Mouse (Mus musculus) liver, embryonic 13.5 days (tissue): ENCODE measurements around the gene Tbxas1. TPM values are rescaled to one million over a fixed set of nuclear protein-coding genes. Genes with fewer than 3 reads are reported as not detected.
A peak's percentile ranks its signal among the peaks of the same experiment; 100 is the strongest.

Source experiments
- ATAC-seq: fragments of 200-750 bp; cut with Nextera tagmentation; 2 replicates; pipeline ENCODE4 v1.8.0; 2017; ENCODE audit warnings: low read depth, mild to moderate bottlenecking, moderate number of reproducible peaks, moderate library complexity
- DNase-seq: peaks from one replicate; pipeline ENCODE4 v3.0.0; 2022
- H3K27ac ChIP-seq: fragments of 300-500 bp; sonication (generic); 2 replicates; pipeline ENCODE4 v1.5.1; 2015; ENCODE audit warnings: moderate library complexity, mild to moderate bottlenecking, inconsistent platforms
- H3K27me3 ChIP-seq: fragments of 300-500 bp; sonication (generic); 2 replicates; pipeline ENCODE4 v1.6.1; 2015; ENCODE audit warnings: mild to moderate bottlenecking, inconsistent platforms
- H3K36me3 ChIP-seq: fragments of 300-500 bp; sonication (generic); 2 replicates; pipeline ENCODE4 v1.6.1; 2015; ENCODE audit warnings: mild to moderate bottlenecking, inconsistent platforms
- H3K4me1 ChIP-seq: fragments of 300-500 bp; sonication (generic); replicated peaks from 2 replicates; pipeline ENCODE4 v1.6.1; 2015; ENCODE audit warnings: inconsistent platforms
- H3K4me2 ChIP-seq: fragments of 300-500 bp; sonication (generic); 2 replicates; pipeline ENCODE4 v1.6.1; 2015; ENCODE audit warnings: inconsistent platforms, mild to moderate bottlenecking, moderate library complexity
- H3K4me3 ChIP-seq: fragments of 300-500 bp; sonication (generic); replicated peaks from 2 replicates; pipeline ENCODE4 v1.5.1; 2015; ENCODE audit warnings: mild to moderate bottlenecking, inconsistent platforms
- H3K9ac ChIP-seq: fragments of 300-500 bp; sonication (generic); 2 replicates; pipeline ENCODE4 v1.6.1; 2015; ENCODE audit warnings: mild to moderate bottlenecking, inconsistent platforms
- H3K9me3 ChIP-seq: fragments of 300-500 bp; sonication (generic); replicated peaks from 2 replicates; pipeline ENCODE4 v1.6.1; 2016; ENCODE audit warnings: inconsistent platforms
- WGBS: fragments of 180-500 bp; shearing (Covaris S2); methylation state at CpG from one replicate; pipeline ENCODE4 v1.1.7; 2015; ENCODE audit not compliant: insufficient replicate concordance; 5-methylcytosine and 5-hydroxymethylcytosine counted together
- polyA plus RNA-seq: library from polyadenylated mRNA; unstranded; fragments of >200 nt; fragmentation: Nextera tagmentation; extraction: Ambion mirVana; gene quantifications from 2 replicates; pipeline ENCODE4 v1.2.1, GENCODE M21; 2015

The Tbxas1 gene
- polyA plus RNA-seq, 1 experiment from 2014 or later, result 11.4 TPM

- Histone ChIP-seq H3K27ac (peak overlapping the region; percentile 100), H3K4me3 (peak overlapping the region; percentile 32), H3K4me2 (peak overlapping the region; percentile 63), H3K9me3 (no peaks in the 10 kb centered on the region), H3K4me1 (peaks cover 99% of the 10 kb centered on the region), H3K36me3 (no peaks in the 10 kb centered on the region), H3K27me3 (no peaks in the 10 kb centered on the region), H3K9ac (peak overlapping the region; percentile 78)
- DNase-seq, result peak; percentile 70
- 33% methylated on average over 8 of the region's 8 CpGs for WGBS
- peak; percentile 40 for ATAC-seq
Observed at GRCm38 (mm10) chr6:38921810-38922116, 46.6 kb downstream of the Tbxas1 start.

- Histone ChIP-seq H3K27ac (peak overlapping the region; percentile 100), H3K9me3 (no peaks in the 10 kb centered on the region), H3K9ac (peak overlapping the region; percentile 78), H3K27me3 (0 out of 2 replicates have a peak, but pooled peaks cover 3% of the 10 kb centered on the region), H3K4me3 (no peak overlapping the region), H3K4me1 (peaks cover 97% of the 10 kb centered on the region), H3K4me2 (peak overlapping the region; percentile 63; the same call in 1 of the 2 replicates), H3K36me3 (no peaks in the 10 kb centered on the region)
- no peak for DNase-seq
- no peak for ATAC-seq
- WGBS, result 50% methylated on average over 2 of the region's 2 CpGs
Observed at GRCm38 (mm10) chr6:38922517-38922916, 47.3 kb downstream of the Tbxas1 start.

- WGBS, result 36% methylated on average over 4 of the region's 4 CpGs
- 0 out of 2 replicates have a peak, but pooled peaks cover 9% of the 10 kb centered on the region for H3K27me3 ChIP-seq
- H3K4me1 ChIP-seq, result peaks cover 96% of the 10 kb centered on the region
- H3K36me3 ChIP-seq, result no peaks in the 10 kb centered on the region
- H3K9ac ChIP-seq, result peak overlapping the region; percentile 78
- no peak for ATAC-seq
- peak overlapping the region; percentile 65 for H3K4me2 ChIP-seq
- no peak for DNase-seq
- H3K4me3 ChIP-seq, result peak overlapping the region; percentile 9; the same call in 1 of the 2 replicates
- H3K9me3 ChIP-seq, result no peaks in the 10 kb centered on the region
- H3K27ac ChIP-seq, result peak overlapping the region; percentile 100
Observed at GRCm38 (mm10) chr6:38923450-38923849, 48.2 kb downstream of the Tbxas1 start.

GRCm38 (mm10) chr6:38923870-38924817 is 48.9 kb downstream of the Tbxas1 start:
- peak overlapping the region; percentile 78 for H3K9ac ChIP-seq

GRCm38 (mm10) chr6:38925719-38926118 is 50.5 kb downstream of the Tbxas1 start:
- Histone ChIP-seq H3K4me3 (peak overlapping the region; percentile 21; the same call in 1 of the 2 replicates), H3K27ac (peak overlapping the region; percentile 100), H3K36me3 (no peaks in the 10 kb centered on the region), H3K27me3 (0 out of 2 replicates have a peak, but pooled peaks cover 17% of the 10 kb centered on the region), H3K4me1 (peaks cover 93% of the 10 kb centered on the region), H3K9me3 (no peaks in the 10 kb centered on the region), H3K9ac (peak overlapping the region; percentile 59; the same call in 1 of the 2 replicates), H3K4me2 (peak overlapping the region; percentile 65)
- WGBS, result 50% methylated on average over 7 of the region's 7 CpGs
- no peak for ATAC-seq
- DNase-seq, result peak; percentile 59

More at GRCm38 (mm10) chr6:38923870-38924817, 48.9 kb downstream of the Tbxas1 start:
- H3K27ac ChIP-seq, result peak overlapping the region; percentile 100
- peak overlapping the region; percentile 30 for H3K4me3 ChIP-seq
- peak overlapping the region; percentile 65 for H3K4me2 ChIP-seq
- WGBS, result 21% methylated on average over 18 of the region's 18 CpGs
- peaks cover 95% of the 10 kb centered on the region for H3K4me1 ChIP-seq
- H3K9me3 ChIP-seq, result no peaks in the 10 kb centered on the region
- no peaks in the 10 kb centered on the region for H3K36me3 ChIP-seq
- peak; percentile 83 for ATAC-seq
- H3K27me3 ChIP-seq, result 0 out of 2 replicates have a peak, but pooled peaks cover 10% of the 10 kb centered on the region
- DNase-seq, result peak; percentile 90

GRCm38 (mm10) chr6:38926135-38926962 is 51.1 kb downstream of the Tbxas1 start:
- DNase-seq, result peak; percentile 65

GRCm38 (mm10) chr6:38926963-38927361 is 51.8 kb downstream of the Tbxas1 start:
- Histone ChIP-seq H3K4me2 (no peak overlapping the region), H3K27ac (peak overlapping the region; percentile 100), H3K9ac (0 out of 2 replicates have a peak overlapping the region, but pooled peaks have one; percentile 56)

More at GRCm38 (mm10) chr6:38926135-38926962, 51.1 kb downstream of the Tbxas1 start:
- Histone ChIP-seq H3K27me3 (0 out of 2 replicates have a peak, but pooled peaks cover 21% of the 10 kb centered on the region), H3K4me3 (peak overlapping the region; percentile 21; the same call in 1 of the 2 replicates), H3K9ac (peak overlapping the region; percentile 56), H3K4me1 (peaks cover 87% of the 10 kb centered on the region), H3K36me3 (0 out of 2 replicates have a peak, but pooled peaks cover 3% of the 10 kb centered on the region), H3K27ac (peak overlapping the region; percentile 100), H3K4me2 (peak overlapping the region; percentile 51), H3K9me3 (no peaks in the 10 kb centered on the region)
- ATAC-seq, result no peak
- 62% methylated on average over 28 of the region's 28 CpGs for WGBS

GRCm38 (mm10) chr6:38928489-38928888 is 53.3 kb downstream of the Tbxas1 start:
- Histone ChIP-seq H3K9me3 (no peaks in the 10 kb centered on the region), H3K9ac (no peak overlapping the region), H3K4me2 (no peak overlapping the region), H3K36me3 (0 out of 2 replicates have a peak, but pooled peaks cover 3% of the 10 kb centered on the region), H3K27ac (peak overlapping the region; percentile 49), H3K4me3 (no peak overlapping the region), H3K27me3 (0 out of 2 replicates have a peak, but pooled peaks cover 21% of the 10 kb centered on the region), H3K4me1 (peaks cover 72% of the 10 kb centered on the region)
- DNase-seq (no peak), ATAC-seq (no peak)
- 62% methylated on average over 3 of the region's 3 CpGs for WGBS

More at GRCm38 (mm10) chr6:38926963-38927361, 51.8 kb downstream of the Tbxas1 start:
- WGBS, result 69% methylated on average over 13 of the region's 13 CpGs
- no peak for DNase-seq
- no peaks in the 10 kb centered on the region for H3K9me3 ChIP-seq
- H3K27me3 ChIP-seq, result 0 out of 2 replicates have a peak, but pooled peaks cover 21% of the 10 kb centered on the region
- 0 out of 2 replicates have a peak, but pooled peaks cover 3% of the 10 kb centered on the region for H3K36me3 ChIP-seq
- H3K4me1 ChIP-seq, result peaks cover 81% of the 10 kb centered on the region
- no peak overlapping the region for H3K4me3 ChIP-seq
- ATAC-seq, result no peak

- H3K27me3 ChIP-seq, result peaks cover 6% of the 10 kb centered on the region
- no peak for ATAC-seq
- H3K36me3 ChIP-seq, result 0 out of 2 replicates have a peak, but pooled peaks cover 2% of the 10 kb centered on the region
- H3K4me3 ChIP-seq, result no peak overlapping the region
- no peak overlapping the region for H3K9ac ChIP-seq
- no peak for DNase-seq
- no peak overlapping the region for H3K27ac ChIP-seq
- H3K4me1 ChIP-seq, result peaks cover 37% of the 10 kb centered on the region
- whole genome bisulfite sequencing, result 63% methylated on average over 2 of the region's 2 CpGs
- H3K9me3 ChIP-seq, result no peaks in the 10 kb centered on the region
- H3K4me2 ChIP-seq, result no peak overlapping the region
Observed at GRCm38 (mm10) chr6:38936009-38936408, 60.8 kb downstream of the Tbxas1 start.

- no peak overlapping the region for H3K4me3 ChIP-seq
- peak overlapping the region; percentile 58 for H3K27ac ChIP-seq
- H3K4me2 ChIP-seq, result no peak overlapping the region
- no peak for DNase-seq
- ATAC-seq, result no peak
- H3K9me3 ChIP-seq, result no peaks in the 10 kb centered on the region
- H3K4me1 ChIP-seq, result peaks cover 33% of the 10 kb centered on the region
- peaks cover 3% of the 10 kb centered on the region for H3K27me3 ChIP-seq
- no peaks in the 10 kb centered on the region for H3K36me3 ChIP-seq
- WGBS, result 21% methylated on average over 6 of the region's 6 CpGs
- 0 out of 2 replicates have a peak overlapping the region, but pooled peaks have one; percentile 8 for H3K9ac ChIP-seq
Observed at GRCm38 (mm10) chr6:38938421-38938820, 63.2 kb downstream of the Tbxas1 start.
